Mouse (Mus musculus) spleen, postnatal 4 days (tissue): ENCODE data around the gene Ptprd.
"Not testable (repeated sequence)": the region's sequence is repeated elsewhere in the genome, so short reads cannot be mapped to it uniquely, and the experiment has no call there.

ENCODE experiments used
- DNase-seq, 2 experiments: peaks; one replicate each; pipeline ENCODE4 v3.0.0; 2022; ENCODE audit warnings: low spot score in 2 of 2

The Ptprd gene

DNA sequence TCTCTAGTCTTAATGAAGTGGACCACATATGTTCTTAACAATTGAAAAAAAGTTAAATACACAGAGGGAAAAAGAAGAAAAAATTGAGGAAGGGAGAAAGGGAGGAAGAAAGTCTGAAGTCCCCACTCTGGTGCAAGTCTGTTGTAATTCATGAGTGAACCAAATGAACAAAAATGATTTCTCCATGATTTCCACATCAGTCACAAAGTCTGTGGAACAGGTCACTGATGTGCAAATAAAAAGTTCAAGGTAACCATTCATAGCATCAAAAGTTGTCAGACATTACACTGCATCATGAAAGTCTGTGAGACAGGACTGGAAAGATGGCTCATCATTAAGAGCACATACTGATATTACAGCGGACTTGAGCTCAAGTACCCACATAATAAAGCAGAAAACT is 1996.6 kb downstream of the Ptprd start:
- no peak for DNase-seq

DNA sequence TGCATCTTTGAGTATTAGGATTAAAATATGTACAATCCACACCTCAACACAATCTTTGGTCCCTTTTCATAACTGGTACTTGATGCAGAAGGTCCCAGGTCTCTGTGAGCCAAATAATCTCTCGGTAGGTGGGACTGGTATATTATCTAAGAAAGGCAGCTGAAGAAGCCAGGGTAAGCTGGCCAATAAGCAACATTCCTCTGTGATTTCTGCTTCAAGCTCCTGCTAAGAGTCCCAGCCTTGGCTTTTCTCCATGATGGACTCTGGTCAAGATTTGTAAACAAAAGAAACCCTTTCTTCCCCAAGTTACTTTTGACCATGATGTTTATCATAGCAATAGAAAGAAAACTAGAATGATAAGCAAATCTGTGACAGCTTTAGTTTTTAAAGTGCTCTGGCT is 2012.4 kb downstream of the Ptprd start:
- no peak for DNase-seq

DNA sequence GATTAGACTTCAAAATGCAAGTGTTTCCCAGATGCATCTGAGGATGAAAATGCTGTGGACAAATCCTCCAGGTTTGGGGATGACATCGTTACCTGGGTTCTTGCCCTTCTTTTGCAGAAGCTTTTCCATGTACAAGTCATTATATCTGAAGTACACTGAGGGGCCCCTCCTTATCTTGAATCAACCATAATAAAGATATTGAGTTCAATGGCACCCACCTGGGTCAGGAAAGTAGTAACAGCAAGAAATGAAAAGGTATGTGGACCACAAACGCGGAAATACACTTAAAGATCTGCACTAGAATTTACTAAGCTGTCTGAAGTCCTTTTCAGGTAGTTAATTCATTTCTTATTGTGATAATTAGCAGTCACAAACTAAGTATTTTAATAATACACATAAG is 2017.0 kb downstream of the Ptprd start:
- no peak for DNase-seq

DNA sequence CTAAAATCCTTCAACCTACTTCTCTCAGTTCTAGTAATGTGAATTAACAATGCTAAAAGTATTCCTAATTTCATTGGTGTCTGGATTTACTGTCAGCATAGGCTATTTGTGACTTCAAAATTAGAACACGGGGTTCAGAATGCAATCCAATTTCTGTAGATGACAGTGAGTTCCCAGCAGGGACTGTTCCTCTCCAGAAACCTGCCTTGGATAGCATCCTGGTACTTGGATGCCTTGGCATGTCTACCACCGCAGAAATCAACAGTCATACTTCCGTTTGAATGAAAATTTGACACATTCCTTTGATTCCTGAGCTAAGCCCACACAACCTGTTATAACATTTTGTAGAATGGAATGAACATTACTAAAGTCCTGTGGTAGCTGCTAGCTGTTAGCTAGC is 2018.3 kb downstream of the Ptprd start:
- no peak for DNase-seq

DNA sequence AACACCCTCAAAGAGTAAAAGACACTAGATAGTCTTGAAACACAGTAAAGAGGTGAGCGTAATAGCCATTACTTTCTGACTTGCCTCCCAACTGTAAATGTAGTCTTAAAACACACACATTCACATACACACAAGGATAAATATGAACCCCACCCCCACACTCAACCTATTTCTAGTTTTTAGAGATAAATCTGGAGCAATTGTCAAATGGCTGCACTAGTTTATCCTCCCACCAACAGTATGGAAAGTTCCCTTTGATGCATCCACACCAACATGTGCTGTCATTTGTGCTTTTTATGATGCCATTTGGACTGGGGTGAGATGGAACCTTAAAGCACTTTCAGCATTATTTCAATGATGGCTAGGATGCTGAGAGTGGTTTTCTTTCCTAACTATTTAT is 2019.7 kb downstream of the Ptprd start:
- DNase-seq: no peak

DNA sequence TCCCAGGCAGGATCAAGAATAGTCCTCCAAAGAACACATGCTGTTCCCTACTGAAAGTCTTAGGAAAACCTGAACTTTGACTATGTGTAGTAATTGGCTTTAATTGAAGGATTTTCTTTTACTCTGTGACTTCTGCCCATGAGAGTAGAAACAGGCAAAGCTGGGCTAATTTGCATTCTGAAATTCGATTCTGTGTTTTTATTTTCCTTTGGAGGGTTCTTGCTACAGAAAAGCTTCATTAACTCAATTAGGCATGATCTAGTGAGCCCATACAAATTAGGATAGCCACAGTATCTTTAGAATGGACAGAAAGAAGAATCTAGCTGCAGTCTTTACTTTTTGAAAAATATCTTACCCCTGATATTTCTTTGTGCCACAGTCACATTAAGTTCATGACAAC is 2021.0 kb downstream of the Ptprd start:
- no peak for DNase-seq

DNA sequence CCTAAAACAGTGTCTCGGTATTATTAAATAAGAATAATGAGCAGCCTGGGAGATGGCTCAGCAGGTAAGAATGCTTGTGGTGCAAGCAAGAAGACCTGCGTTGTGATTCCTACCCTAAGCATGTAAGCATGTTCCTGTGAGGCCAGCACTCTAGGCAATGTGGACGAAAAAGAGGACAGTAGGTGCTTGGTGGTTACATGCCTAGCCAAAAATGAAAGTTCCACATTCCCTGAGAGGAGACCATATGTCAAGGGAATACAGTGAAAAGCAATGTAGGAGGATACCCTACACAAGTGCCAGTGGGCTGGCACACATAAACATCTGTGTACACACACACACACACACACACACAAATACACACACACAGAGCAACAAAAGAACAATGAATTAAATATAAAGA is 2028.7 kb downstream of the Ptprd start:
- no peak for DNase-seq

DNA sequence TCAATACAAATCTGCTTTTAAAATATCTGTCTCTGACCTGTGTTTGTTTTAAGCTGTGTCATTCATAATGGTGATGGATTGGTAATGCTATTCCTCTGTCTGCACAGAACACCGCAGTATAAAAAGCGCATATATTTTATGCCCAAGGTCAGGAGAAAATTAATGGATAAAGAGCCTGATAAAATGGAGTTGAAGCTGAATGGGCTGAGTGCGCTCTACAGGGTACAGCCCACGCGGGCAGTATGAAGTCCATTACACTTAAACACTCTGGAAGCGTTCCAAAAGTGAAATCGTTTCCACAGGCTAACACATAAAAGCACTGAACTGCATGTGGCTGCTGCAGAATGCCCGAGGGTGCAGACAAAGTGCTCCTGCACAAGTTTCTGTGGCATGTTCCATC is 2032.3 kb downstream of the Ptprd start:
- no peak for DNase-seq

DNA sequence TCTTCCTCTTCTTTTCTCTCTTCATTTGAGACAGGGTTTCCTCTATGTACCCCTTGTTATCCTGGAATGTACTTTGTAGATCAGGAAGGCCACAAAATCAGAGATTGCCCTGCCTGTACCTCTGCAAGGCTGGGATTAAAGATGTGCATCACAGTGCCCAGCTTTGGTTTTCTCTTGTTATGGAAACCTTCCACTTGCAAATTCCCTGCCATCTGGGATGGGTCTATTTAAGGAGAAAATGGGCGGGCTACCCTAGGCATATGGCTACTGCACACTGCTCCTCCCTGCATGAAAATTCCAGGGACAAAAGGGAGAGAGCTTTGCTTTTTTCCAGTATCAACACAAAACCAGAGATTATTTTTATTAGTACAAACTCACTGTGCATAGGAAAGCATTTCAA is 2036.7 kb downstream of the Ptprd start:
- no peak for DNase-seq

DNA sequence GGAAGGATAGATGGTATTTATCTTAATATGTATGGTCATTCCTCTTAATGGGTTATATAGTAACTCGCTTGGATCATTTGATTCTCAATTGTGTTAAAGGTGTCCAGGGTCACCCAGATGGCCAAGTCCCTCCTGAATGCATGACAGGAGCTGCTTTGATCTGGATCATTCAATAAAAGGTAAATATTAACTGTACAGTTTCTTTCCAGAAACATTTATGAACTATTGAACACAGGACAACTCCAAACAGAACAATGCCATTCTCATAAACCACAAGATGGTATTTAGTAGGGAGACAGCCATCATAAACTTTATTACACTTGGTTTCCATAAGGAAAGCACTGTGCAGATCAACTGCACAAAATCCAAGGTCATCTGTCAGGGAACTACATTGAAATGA is 2056.0 kb downstream of the Ptprd start:
- DNase-seq: no peak

DNA sequence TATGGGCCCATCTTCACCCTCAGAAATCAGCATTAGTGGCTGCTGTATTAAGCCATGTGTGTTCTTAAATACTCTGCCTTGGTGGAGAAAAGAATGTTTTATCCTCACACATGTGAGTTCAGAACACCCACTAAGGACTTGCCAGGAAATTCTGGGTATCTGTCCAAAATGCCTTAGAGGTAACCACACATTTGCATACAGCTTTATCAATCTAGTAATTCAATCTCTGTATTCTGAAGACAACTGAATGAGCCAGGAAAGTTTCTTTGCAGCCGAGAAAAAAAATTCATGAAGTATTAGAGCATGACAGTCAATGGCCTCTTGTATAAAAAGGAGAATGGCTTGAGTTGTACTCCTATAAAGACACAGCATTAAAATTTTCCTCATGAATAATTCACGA is 2057.6 kb downstream of the Ptprd start:
- no peak for DNase-seq

DNA sequence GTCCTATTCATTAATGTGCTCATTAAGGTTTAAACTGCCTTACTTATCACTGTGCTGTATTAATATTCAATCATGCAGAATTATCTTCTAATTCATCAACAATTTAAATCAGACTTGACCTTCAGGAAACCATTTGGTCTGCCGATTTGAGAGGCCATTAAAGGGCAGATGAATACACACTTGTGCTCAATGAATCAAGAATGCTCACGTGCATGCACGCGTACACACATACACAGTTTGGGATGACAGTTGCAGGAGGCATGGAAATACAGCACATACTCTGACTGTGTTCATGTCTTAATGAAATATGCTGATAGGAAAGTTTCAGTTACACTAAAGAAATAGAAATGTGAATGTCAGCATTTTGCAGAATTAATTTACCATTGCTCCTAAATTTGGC is 2066.8 kb downstream of the Ptprd start:
- DNase-seq: no peak

DNA sequence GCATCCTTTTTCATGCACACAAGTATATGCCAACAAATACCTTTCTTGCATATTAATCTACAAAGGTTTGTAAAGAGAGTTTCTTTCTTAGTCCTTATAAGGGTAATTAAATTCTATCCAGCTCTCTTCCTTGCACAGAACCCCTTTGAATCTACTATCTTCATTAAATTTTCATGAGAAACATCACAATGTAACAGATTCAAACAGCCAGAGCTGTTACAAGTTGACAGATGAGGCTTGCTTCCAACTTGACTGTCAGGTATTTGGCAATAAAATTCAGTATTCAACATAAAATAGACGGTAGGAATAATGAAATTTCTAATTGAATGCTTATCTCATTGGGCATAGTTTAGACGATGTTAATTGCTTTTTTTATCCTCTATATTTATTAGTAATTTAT is 2067.4 kb downstream of the Ptprd start:
- DNase-seq: no peak

DNA sequence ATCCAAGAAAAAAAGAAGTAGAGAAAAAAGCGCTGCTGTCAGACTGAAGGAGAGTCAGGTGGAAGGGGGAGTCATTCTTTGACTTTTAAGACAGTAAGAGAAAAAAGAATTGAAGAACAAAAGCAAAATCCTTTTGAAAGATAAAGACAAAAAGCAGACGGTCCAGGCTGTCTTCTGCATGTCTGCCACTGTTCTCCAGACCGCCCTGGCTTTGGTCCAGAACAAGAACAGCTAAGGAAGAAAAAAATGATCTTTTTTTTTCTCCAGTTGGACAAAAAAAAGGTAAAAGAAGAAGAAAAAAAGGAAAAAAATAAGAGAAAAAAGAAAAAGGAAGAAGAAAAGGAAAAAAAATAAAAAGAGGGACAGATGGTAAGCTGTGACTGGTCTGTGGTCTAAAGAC is 2073.9 kb downstream of the Ptprd start:
- no peak for DNase-seq

DNA sequence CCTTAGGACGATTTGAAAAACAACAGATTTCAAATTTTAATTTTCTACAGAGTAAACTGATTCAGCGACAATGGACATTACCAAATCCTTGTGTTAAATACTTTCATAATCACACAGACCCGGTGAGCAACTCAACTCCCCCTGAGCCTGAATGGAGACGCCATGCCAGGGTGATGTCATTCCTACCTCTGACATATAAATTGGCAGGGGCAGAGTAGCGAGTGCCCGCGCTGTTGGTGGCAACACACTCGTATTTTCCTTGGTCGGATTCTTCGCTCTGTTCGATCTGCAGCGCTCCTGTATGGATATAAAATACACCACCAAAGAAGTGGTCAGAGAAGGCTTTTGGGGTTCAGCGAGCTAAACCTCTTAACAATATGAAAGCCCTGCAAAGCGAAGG is 2075.1 kb downstream of the Ptprd start:
- DNase-seq: no peak

DNA sequence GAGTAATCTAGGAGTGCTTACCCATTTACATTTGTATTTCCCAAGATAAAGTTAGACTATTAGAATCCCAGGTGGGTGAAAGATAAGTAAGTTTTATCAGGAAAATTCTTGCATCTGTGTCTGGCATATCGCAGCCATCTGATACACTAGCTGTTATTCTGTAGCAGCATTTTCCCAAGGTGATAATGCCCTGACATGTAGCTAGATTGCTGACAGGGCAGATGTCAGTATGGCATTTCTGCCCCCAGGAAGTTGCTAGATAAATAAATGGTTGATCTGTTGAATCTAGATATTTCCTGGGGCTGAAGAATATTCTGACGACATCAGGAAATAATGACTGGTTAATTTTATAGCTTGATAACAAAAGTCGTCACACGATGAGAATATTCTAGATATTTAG is 2119.9 kb downstream of the Ptprd start:
- no peak for DNase-seq

DNA sequence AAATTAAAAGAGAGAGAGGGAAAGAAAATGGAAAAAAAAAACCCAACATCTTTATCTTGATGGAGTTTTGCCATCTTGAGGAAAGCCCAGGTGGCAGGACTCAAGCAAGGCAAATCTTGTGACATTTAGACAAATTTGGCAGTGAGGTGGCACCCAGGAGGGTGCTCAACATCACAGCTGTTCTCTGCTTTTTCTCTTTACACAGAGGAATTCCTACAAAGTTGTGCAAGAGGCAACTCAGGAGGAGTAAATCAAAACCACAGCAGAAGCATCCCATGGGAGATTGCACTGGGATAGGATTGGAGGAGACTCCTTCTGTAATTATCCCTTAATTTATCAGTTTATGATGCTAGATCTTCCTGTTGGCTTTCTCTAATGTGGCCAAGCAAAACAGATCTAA is 2121.9 kb downstream of the Ptprd start:
- DNase-seq: no peak

DNA sequence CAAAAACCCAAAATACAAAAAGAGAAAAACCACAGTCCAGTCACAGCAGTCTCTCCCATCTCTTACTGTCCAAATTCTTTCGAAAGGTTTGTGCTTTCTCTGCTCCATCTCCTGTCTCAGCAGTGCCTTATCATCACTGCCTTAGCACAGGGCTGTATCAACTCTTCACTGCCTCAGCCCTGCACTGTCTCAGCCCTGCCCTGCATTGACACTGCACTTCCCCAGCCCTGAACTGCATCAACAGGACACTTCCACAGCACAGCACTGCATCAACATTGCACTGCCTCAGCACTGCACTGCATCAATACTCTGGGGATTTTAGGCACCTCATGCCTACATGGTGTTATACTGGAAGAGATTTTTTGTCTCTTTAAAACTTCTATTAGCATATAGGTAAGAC is 2135.7 kb downstream of the Ptprd start:
- no peak for DNase-seq

DNA sequence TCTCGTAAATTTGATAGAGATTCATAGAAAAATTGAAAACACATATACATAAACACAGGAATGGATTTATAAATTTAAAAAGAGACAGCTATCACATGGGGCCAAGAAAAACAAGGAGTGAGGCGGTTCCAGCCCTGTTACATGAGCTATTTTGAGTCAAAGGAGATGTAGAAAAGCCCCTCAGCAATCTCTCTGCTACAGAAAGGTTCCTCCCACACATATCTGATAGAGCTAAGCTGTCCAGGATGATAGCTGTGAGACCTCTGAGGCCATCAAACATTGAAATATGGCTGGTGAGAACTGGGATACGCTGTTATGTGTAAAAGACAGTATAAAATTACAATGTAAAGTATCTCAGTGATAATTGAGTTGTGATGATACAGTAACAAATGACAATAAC is 2138.5 kb downstream of the Ptprd start:
- DNase-seq: no peak

DNA sequence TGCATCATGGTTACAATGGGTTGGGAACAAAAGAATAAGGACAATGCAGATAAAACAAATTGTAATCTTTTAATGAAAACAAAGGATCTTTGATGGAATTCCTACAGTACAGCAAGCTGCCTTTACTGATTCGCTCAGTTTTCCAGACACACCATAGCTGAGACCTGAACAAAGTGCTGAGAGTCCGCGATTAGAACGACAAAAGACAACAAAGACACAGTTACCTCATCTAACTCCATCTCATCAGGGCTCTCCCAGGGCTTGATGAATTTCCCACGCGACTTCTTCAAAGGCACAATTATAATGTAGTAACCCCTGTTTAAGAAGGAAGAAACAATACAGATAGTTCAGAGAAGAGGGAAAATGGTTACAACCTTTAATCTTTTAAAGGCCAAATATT is 2140.0 kb downstream of the Ptprd start:
- no peak for DNase-seq

DNA sequence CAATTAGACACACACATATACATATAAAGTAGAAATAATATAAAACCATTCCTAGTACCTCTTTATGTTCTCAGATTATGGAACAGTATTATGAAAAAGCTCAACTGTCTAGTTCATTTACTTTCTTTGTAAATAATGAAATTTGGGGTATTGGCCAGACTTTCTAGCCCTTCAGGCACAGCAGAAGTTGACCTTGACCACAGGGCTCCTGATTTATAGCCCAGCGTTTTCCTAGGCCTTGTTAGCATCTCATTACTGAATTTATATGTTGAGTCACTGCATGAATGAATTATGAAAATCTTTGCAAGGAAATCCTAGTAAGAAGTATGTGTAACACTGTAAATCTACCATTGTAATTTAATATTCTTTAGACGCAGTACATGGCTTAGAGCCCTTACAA is 2154.9 kb downstream of the Ptprd start:
- no peak for DNase-seq

DNA sequence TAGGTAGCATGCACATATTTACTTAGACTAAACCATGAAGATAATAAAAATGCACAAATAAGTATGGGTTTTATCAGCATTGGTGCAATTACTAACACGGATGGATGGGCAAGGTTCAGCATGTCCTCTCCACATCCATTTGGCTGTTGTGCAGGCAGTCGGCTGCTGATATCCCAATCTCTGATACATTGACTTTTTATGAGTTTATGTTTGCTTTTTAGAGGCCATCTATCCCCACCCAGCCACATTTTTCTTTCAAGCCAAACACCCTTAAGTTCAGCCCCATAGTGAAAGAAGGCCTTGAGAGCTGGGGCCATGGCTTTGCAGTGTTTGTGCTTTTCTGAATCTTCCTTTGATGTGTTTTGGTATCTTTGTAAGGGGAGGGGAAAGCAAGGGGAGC is 2166.1 kb downstream of the Ptprd start:
- DNase-seq: no peak

DNA sequence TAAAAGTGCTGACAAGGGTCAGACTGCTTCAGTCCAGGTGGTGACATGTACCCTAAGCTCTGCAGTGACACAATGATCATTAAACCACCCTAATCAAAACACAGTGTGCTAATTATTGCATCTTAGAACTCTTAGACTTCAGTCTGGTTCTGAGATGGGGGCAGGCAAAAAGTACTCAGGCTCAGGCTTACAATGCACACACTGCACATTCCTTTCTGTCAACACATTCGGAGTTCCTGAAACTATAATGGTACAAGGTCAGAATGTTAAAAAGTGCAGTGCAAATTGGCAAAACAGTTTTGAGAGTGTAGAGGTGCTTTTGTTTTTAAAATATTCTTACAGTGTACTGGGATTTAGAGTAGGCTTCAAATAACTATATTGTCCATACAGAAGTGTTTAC is 2167.0 kb downstream of the Ptprd start:
- no peak for DNase-seq

DNA sequence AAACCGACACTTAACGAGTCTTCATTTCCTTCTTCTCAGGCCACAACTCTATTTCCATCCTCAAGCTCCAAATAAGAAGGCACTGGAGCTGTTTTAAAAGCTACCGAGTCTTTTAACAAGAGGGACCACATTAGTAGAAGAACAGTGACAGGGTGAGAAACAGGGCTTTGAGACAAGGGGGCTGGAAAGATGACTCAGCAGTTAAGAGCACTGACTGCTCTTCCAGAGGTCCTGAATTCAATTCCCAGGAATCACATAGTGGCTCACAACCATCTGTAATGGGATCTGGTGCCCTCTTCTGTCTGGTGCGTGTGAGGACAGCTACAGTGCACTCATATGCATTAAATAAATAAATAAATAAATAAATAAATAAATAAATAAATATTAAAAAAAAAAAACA is 2174.6 kb downstream of the Ptprd start:
- not testable (repeated sequence) for DNase-seq
